Mouse (Mus musculus): ENCODE data around the gene Whrn.
A peak's percentile ranks its signal among the peaks of the same experiment; 100 is the strongest.

The Whrn gene

GRCm38 (mm10) chr4:63495915-63496278 is at the start of gene Whrn:
Gene Whrn (minus strand): TSS chr4:63495991.
- peak; percentile 47 for DNase-seq (ENCODE audit: extremely low read depth, insufficient read length, low spot score)

GRCm38 (mm10) chr4:63545231-63545958 is 49.6 kb upstream of the Whrn start:
- DNase-seq (ENCODE audit: extremely low read depth, insufficient read length, low spot score): no peak

DNA sequence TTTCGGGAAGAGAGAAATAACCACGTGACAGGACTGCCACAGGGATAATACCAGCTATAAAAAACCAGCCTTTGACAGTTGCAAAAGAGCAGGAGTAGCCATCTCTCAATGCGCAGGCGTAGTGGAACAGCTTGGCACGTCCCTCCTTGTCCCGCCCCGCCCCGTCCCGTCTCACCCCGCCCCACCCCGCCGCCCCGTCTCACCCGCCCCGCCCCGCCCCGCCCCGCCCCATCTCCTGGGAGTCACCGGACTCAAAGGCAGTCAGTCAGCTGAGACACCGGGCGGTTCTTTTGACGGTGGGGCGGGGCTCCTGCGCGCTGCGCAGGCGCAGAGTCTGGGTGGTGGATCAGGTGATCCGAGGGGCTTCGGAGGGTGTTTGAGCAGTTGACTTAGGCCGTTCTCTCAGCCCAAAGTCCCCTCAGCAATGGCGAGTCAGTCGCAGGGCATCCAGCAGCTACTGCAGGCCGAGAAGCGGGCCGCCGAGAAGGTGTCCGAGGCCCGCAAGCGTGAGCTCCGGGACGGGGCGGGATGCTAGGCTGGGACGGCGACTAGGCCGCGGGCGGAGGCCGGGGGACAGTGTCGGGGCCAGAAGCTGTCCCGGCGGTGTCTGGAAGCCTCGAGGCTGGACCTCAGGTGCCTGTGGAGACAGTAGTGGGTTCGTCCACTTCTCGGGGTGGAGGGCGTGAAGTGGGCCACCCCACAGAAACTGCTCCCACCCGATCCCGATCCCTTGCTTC is 48.9 kb upstream of the Whrn start, which contains the start of gene Atp6v1g1:
Gene Atp6v1g1 (plus strand): TSS at position 279 of the 737 bp plus-strand sequence.
- peak; percentile 98 for DNase-seq (ENCODE audit: extremely low read depth, insufficient read length, low spot score)

GRCm38 (mm10) chr4:63543746-63544493 is 48.1 kb upstream of the Whrn start:
- DNase-seq (ENCODE audit: extremely low read depth, insufficient read length, low spot score): no peak

GRCm38 (mm10) chr4:63542209-63542608 is 46.4 kb upstream of the Whrn start:
- no peak for DNase-seq (ENCODE audit: extremely low read depth, insufficient read length, low spot score)

DNA sequence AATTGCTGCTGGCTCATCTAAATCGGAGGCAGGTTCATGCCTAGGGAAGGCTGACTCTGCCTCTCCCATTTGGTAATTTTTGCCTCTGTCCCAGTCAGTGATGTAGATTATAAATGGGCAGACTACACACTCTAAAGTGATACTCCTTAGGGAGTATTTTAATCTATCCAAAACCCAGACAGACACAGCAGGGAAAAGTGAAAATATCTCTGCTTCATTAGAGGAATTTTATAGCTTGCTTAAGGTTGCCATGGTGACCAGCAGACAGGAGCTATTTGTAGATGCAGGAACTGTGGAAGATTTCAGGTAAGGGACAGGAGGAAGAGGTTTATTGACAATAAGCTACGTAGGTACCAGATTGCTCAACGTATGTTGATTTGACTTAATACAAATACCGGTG is 41.8 kb upstream of the Whrn start:
- no peak for DNase-seq (ENCODE audit: extremely low read depth, insufficient read length, low spot score)

GRCm38 (mm10) chr4:63530409-63530808 is 34.6 kb upstream of the Whrn start:
- DNase-seq (ENCODE audit: extremely low read depth, insufficient read length, low spot score): peak; percentile 86

- DNase-seq (ENCODE audit: extremely low read depth, insufficient read length, low spot score): no peak
These were observed 33.2 kb upstream of the Whrn start for GRCm38 (mm10) chr4:63528946-63529345.

DNA sequence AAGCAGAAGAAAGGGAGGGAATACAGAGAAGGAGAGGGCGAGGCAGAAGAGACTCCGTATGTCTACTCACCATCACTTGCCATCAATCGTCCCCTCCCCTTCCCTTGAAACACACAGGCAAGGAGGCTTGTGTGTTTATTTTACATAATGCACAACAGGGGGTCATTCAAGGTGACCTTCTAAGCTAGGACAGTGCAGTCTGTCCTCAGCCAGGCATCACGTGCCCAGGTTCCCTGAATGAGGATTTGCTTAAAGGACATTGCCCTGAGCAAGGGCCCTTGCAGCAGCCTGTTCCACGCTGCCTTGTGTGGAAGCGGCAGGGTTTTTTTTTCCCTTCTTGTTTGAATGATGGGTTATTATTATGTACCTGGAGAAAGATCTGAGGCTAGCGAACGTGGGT is 29.7 kb upstream of the Whrn start:
- no peak for DNase-seq (ENCODE audit: extremely low read depth, insufficient read length, low spot score)

DNA sequence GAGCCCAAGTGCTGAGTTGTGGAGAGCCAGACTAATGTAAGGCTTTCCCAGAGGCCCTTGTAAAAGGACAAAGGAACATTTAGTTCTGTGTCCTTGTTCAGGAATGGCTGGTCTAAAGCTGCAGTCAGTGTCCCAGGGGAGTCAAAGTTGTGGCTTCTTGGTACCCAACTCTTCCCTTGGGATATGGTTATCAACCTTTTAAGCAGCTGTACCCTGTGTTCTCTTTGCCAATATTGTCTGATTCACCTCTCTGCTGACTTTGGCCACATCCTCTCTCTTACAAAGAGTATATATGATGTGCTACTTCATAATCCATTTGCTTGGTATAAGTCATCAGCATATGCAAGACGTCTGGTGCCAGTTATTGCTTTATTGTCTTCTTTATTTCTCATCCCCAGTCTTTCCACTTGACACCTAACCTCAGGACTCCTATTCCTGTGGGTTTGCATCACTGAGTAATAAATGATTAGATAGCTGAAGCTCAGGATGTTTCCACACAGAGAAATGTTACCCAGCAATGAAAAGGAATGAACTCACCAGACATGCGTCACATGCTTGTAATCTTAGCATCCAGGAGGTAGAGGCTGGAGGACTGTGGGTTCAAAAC is 26.1 kb upstream of the Whrn start:
- peak; percentile 75 for DNase-seq (ENCODE audit: extremely low read depth, insufficient read length, low spot score)

GRCm38 (mm10) chr4:63515021-63515420 is 19.2 kb upstream of the Whrn start:
- DNase-seq (ENCODE audit: extremely low read depth, insufficient read length, low spot score): no peak

DNA sequence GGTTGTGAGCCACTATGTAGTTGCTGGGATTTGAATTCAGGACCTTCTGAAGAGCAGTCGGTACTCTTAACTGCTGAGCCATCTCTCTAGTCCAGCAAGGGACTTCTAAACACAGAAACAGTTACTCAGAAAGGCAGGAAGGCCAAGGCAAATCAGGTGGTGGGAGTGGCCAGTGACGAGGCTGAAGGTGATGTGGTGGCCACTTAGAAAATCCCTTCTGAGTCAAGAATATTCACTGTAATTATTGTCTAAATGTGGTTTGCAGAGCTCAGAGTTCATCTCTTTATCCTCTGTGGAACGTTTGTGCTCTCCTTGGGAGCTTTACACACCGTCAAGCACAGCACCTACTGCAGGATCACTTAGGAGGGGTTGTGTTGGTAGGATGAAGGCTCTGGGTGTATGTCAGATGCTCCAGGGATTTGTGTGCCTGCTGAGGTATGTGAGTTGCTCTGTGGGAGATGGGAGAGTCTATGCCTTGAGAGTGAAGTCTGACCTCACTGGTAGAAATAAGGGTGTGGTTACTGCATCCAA is 18.7 kb upstream of the Whrn start:
- no peak for DNase-seq (ENCODE audit: extremely low read depth, insufficient read length, low spot score)

- DNase-seq (ENCODE audit: extremely low read depth, insufficient read length, low spot score): no peak
These were observed 17.1 kb upstream of the Whrn start for GRCm38 (mm10) chr4:63512921-63513320.

GRCm38 (mm10) chr4:63508232-63508631 is 12.4 kb upstream of the Whrn start:
- DNase-seq (ENCODE audit: extremely low read depth, insufficient read length, low spot score): peak; percentile 46

DNA sequence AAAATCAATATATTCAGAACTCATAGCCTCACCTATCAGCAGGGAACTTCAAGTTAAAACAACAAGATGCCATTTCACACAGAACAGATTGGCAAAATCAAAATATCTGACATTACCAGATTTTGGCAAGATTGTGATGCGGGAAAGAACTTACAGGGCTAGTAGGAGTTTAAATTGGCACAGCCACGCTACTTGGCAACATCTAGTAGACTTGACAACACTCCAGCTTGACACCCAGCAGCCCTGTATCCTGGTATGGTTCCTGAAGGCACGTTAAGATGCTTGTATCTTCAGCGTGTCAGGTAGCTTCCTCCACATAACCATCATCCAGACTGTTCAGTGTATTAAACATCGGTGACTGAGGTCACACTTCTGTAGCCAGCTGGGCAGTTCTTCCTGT is 11.7 kb upstream of the Whrn start:
- DNase-seq (ENCODE audit: extremely low read depth, insufficient read length, low spot score): no peak

- DNase-seq (ENCODE audit: extremely low read depth, insufficient read length, low spot score): no peak
These were observed 8.2 kb upstream of the Whrn start for GRCm38 (mm10) chr4:63503949-63504348.

DNA sequence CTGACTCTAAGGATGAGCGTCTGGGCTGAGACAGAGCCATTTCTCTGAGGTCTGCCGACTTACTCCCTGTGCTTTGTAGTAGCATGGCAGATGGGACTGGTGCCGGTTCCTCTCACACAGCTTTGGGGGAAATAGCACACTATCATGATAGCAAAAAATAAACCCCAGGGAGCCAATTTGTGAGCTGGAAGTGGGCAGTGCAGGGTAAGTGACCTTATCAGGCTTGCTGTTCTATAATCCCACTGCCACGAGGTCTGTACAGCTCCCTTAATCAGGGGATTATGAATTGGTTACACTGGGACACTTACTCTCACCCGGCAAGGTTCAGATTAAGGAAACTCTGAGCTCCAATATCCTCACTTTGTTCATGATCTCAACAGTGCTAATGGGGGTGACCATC is 5.3 kb upstream of the Whrn start:
- no peak for DNase-seq (ENCODE audit: extremely low read depth, insufficient read length, low spot score)

DNA sequence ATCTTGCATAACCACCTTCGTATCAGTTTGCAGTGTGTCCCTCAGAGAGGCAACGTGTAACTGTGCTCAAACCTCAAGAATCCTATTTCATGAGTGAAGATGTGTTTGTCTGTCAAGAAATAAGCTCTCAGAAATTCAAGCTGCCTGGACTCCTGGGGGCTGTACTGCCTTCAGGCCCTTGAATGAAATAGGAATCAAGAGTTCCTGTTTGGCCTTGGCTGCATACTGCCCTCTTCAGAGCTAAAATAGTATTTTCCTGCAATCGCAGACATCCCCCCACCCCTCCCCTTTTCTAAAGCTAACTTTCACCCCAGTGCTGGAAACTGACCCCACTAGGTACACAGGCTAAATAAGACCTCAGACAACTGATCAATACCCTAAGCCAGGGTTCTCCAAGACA is 2.6 kb upstream of the Whrn start:
- DNase-seq (ENCODE audit: extremely low read depth, insufficient read length, low spot score): no peak

- no peak for DNase-seq (ENCODE audit: extremely low read depth, insufficient read length, low spot score)
These were observed 521 bp upstream of the Whrn start for GRCm38 (mm10) chr4:63496312-63496711.

DNA sequence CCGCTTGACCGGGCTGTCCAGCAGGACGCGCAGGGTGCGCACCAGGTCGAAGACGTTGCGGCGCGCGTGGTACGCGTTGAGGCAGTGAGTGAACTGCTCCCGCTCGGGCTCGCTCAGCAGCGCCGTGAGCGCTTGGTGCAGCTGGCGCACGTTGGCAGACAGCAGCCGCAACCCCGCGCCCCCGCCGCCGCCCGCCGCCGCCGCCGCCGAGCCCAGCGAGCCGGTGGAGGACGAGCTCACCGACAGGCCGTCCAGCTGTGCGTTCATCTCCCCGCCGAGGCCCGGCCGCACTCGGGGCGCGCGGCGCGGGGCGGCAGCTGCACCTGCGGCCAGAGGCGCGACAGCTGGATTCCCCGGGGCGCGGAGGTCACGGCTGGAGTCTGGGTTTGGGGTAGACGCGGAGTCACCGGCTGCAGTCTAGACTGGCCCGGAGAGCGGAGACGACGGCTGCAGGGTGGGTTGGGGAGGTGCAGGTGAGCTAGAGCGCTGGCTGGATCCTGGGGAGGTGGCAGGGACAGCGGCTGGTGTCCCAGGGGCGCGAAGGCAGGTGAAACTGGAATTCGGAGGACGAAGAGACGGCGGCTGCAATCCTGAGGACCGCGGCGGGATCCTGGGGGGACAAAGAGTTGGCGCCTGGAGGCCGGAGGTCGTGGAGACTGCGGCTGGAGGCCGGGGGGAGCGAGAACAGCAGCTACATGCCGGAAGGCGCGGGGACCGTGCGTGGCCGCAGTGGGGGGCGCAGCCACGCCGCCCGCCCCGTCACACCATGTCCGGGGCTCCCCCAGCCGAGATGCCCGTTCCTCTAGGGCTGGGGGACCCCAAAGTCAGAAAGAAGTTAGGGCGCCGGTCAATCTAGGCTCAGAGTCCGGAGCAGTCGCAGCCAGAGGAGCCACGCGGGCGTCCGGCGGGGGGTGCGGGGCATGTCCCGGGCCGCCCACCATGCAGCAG is 550 bp downstream of the Whrn start:
- DNase-seq (ENCODE audit: extremely low read depth, insufficient read length, low spot score): peak; percentile 22

Measured in 3134 (cell line).